Mouse (Mus musculus): ENCODE measurements around the gene Pqlc3.
A peak's percentile ranks its signal among the peaks of the same experiment; 100 is the strongest.
"Not testable (repeated sequence)": the region's sequence is repeated elsewhere in the genome, so short reads cannot be mapped to it uniquely, and the experiment has no call there.

Pqlc3 gene

DNA sequence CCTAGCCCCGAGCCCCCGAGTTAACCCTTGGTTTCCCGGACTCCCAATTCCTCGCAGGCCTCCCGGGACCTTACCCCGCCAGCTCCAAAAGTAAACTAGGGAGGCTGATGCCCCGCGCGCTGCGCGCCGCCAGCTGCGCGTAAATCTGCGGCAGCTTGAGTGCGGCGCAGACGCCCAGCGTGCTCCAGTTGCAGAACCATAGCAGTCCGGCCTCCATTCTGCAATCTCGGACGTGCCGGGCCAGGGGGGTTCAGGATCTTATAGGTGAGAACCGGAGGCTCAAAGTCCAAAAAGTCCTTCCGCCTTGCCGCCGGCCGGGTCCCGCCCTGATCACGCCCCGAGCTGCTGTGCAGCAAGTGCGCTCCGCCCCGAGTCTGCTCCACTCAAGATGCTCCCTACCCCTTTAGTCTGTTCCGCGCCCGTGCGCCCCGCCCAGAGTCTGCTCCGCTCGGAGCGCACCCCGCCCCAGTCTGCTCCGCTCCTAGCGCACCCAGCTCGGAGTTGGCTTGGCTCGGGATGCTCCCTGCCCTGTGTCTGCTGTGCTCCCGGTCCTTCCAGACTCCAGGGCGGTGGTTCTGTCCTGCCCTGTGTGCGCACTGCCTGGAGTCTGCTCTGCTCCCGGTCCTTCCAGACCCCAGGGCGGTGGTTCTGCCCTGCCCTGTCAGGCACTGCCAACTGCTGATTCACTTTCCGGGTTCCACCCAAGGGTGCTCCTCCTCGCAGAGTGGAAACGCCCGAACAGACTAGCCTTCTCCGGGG, at the start of gene Pqlc3:
Gene Pqlc3, minus strand, starts transcription at position 670 of the 759 bp plus-strand sequence.
- DNase-seq = peak; percentile 90

- no peak for DNase-seq
These were observed 49.6 kb upstream of the Pqlc3 start for GRCm38 (mm10) chr12:17049796-17050195.

DNA sequence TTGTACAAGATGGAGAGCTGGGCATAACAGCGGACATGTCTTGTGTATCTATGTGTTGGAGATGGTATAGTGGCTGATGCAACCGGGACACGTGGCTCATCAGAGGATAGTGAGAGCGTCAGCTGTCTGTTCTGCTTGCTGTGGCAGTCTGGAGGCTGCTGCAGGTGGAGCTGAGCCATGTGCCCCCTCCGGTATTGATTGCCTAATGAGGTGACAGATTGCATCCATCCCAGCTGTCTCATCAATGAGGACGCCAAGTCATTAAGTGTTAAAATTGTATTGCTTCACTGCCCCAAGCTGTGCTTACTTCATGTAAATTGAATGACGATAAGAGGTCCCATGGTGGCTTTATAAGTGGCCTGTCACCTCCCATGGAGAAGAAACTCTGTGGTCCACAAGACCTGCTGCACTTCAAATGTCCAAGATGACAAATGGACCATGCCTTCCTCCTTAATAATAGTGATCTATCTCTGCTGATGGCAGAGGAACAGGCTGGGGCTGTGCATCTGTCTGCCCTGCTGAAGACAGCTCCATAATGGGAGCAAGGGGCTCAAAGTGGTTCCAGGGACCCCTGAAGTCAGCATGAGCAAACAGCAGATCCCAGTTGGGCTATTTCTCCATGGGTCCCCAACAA, 48.9 kb upstream of the Pqlc3 start:
- no peak for DNase-seq

DNA sequence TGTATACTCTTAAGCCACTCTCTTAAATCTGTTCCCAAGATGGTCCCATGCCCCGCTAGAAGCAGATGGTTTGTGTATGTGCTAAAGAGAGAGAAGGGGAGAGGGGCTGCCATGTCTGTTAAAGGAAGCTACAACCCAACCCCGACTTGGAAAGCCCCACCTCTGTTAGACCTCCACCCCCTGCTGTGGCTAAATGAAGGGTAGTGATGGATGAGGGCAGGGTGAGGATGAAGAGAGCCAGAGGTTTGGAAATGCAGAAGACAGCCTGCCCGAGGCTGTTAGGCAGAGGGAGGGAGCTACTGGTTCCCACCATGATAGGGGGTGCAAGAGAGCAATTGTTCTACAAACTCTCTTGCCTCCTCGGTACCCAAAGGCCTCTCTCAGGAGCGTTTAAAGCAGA, 43.1 kb upstream of the Pqlc3 start:
- no peak for DNase-seq

- DNase-seq = no peak
These were observed 40.4 kb upstream of the Pqlc3 start for GRCm38 (mm10) chr12:17040567-17040966.

DNA sequence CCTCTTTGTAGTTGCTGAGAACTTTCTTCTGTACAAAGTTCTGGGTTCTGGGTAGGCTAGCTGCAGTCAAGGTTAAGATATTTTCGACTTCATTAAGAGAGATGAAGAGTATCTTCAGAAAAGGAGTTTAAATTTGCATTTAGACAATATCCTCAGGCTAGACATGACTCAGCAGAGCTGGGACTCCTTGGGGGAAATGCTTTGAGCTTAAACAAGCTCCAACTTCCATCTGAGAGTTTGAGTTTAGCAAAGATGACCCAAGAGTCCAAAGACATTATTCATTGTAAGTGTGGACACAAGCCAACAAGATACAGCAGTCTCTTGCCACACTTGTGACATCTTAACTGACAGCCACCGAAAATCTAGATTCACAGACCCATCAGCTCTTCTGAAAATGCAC, 39.2 kb upstream of the Pqlc3 start:
- DNase-seq = no peak

DNA sequence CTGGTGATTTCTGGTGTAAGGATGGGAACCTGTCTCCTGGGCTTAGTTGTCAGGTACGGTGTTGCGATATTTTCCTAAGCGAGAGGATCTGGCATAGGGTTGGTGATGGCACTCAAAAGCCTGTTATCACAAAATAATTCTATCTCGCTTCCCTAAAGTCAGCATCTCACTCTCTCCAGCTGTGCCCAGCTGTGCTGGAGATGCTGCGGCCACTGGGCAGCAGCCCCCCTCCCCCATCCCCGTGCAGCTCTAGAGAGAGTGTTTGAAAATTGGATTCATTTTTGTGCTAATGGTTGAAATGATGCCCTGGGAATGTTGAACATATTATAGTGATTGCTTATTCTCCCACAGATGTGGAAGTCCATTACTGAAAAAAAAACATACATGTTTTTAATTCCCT, 38.0 kb upstream of the Pqlc3 start:
- DNase-seq = peak; percentile 55

GRCm38 (mm10) chr12:17037053-17037610, 36.9 kb upstream of the Pqlc3 start:
- no peak for DNase-seq

DNA sequence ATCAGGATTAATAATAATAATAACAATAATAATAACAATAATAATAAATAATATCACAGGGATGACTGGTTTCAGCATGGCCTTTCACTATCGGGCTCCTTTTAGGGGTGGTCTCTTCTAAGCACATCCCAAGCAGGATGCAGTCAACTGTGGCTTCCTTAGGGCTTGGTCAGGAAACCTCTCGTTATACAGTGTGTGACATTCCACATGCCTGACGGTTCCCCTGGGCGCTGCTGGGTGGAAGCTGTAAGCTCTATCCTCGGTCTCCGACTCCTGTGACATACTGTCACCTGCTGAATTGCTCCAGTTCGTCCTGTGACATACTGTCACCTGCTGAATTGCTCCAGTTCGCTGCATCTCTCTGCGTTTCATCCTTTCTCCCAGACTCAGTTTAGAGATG, 36.3 kb upstream of the Pqlc3 start:
- DNase-seq = no peak

- peak; percentile 63 for DNase-seq
These were observed 34.9 kb upstream of the Pqlc3 start for GRCm38 (mm10) chr12:17035128-17035527.

DNA sequence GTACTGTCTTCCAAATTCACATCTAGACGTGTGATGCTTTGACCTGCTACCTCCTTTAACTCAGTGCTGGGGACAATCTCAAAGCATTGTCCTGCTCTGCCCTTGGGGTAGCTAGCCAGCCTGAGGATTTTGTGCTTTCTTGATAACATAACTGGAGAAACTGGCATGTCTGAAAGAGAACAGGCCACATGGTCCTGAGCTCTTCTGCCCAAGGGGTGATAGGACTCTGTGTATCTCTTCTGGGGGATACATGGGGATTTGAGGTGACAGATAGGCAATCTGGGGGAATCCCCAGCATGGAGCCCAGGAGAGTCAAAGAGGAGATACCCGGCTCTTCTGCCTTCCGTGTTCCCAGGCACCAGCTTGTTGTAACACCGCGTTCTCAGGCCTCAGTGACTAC, 34.5 kb upstream of the Pqlc3 start:
- DNase-seq = no peak

GRCm38 (mm10) chr12:17033464-17033841, 33.2 kb upstream of the Pqlc3 start:
- no peak for DNase-seq

DNA sequence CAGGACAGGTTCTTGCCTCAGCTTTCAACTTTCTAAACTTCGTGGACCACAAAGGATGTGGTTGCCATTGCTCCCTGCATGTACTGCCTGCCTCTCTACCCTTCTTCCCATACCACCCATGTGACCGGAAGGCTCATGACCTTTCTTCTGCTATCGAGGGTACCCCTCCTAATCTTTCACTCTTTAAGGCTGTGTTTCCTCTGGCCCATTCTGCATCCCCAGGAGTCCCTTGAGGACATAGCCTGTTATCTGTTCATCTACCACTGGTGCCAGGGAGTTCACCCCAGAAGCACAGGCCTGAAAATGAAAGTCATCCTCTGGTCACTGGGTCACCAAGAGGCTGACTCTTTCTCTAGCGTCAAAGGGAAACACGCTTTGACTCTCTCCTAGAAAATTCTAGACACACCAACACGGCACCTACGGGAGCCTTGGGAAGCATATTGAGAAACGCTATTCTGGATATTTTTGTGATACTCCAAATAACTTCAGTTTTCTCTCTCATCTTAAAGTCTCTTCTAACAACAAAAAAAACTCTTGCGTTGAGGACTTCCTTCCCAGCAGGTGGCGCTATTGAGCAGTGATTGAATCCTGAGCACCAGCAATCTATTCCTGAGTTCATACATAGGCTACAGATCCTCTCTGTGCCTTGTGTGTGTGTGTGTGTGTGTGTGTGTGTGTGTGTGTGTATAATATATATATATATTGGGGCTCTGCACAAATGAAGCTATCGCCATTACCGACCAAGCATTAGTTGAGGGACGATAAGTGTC, 32.7 kb upstream of the Pqlc3 start:
- DNase-seq = peak; percentile 91

DNA sequence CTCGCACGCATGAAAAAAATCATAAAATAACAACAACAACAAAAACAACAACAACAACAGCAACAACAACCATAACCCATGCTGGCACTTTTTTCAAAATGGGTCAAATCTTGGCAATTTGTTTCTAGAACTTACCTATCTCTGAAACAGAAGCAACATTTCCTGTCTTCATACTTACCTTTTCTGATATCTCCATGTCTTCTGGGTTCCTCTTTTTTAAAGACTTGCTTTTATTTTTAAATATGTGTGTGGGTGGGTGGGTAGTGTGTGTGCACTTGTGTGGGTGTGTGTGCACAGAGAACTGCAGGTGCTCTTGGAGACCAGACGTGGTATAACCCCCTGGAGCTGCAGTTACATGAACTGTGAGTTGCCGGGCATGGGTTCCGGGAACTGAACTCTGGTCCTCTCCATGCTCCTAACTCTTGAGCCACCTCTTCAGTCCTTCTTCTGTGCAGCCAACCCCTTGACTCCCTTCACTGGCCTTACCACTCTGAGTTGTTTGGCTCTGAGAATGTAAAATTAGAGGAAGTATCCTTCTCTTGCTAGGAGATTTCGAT, 24.4 kb upstream of the Pqlc3 start:
- no peak for DNase-seq

GRCm38 (mm10) chr12:17022145-17022544, 21.9 kb upstream of the Pqlc3 start:
- DNase-seq = no peak

- DNase-seq = not testable (repeated sequence)
These were observed 20.9 kb upstream of the Pqlc3 start for GRCm38 (mm10) chr12:17021125-17021524.

GRCm38 (mm10) chr12:17018468-17018867, 18.3 kb upstream of the Pqlc3 start:
- peak; percentile 79 for DNase-seq

DNA sequence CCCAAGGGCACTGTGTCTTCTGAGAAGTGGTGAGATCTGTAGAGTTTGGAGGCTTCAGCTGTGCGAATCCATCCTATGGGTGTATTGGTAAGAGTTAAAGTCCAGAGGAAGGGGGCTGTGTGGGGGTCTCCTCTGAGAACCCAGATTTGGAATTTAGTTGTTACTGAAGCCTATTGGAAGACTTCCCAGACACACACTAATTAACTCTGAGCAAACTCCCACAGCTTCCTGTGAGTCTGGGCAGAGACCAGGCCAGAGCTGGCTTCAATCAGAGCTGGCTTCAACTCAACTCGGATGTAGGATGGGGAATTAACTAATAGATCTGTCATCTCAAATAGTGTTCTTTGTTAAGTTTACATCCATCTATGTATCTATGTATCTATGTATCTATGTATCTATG, 15.5 kb upstream of the Pqlc3 start:
- peak; percentile 50 for DNase-seq

GRCm38 (mm10) chr12:17012067-17012899, 12.1 kb upstream of the Pqlc3 start:
- no peak for DNase-seq

DNA sequence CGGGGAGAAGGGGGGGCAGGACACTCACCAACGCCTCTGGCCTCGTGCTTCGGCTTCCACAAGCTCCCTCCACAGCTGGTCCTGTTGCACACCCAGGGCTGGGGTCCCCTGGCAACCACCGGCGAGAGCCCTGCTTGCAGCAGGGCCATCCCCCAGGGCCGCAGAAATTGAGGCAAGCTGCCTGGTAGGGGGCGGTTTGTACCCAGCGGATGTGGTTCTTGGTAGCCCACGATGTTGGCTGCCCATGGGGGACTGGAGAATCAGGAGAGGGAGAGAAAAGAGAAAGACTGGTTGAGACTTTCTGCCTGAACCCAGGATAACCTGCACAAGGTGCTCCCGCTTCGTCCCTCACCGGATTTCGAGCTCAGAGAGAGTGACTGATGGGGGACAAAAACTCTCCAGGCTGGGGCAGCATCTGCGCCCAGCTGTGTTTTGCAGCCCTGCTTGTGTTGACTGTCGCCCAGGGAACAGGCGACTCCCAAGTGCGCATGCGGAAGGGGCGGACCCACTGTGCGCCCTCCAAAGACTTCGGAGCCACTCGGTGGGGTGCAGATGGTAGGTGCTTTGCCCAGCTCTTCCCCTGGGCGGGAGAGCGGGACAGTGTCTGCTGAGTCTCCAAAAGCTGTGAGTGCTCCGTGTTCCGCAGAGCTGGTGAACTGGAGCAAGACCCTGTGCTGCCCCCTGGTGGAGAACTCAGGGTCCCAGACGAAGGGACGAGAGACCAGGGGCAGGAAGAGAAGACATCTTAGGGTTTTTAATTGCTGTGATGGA, 11.1 kb upstream of the Pqlc3 start, which contains the start of gene 2410004P03Rik:
Gene 2410004P03Rik, minus strand, starts transcription at position 628 of the 771 bp plus-strand sequence.
- DNase-seq = peak; percentile 90

- DNase-seq = no peak
These were observed 9.3 kb upstream of the Pqlc3 start for GRCm38 (mm10) chr12:17009466-17009865.
